Mouse (Mus musculus) hindbrain, postnatal 0 days (tissue): ENCODE measurements at regions not wholly inside any gene's neighbourhood (a gene's known extent, or its start where the extent isn't known, plus 50 kb on each side); places are given as distances from the start of the nearest gene placed in this dataset.

ENCODE experiments used
- ATAC-seq: fragments of 200-750 bp; cut with Nextera tagmentation; 2 replicates; pipeline ENCODE4 v1.8.0; 2017; ENCODE audit warnings: mild to moderate bottlenecking, moderate TSS enrichment, moderate library complexity
- DNase-seq: peaks from one replicate; pipeline ENCODE4 v3.0.0-alpha.2; 2015; ENCODE audit warnings: low spot score
- H3K27ac ChIP-seq: fragments of 300-500 bp; sonication (generic); 2 replicates; pipeline ENCODE4 v1.5.1; 2014; ENCODE audit warnings: mild to moderate bottlenecking
- H3K27me3 ChIP-seq: fragments of 300-500 bp; sonication (generic); 2 replicates; pipeline ENCODE4 v1.6.1; 2014; ENCODE audit warnings: low read length, mixed read lengths; ENCODE audit not compliant: insufficient read depth
- H3K36me3 ChIP-seq: fragments of 300-500 bp; sonication (generic); 2 replicates; pipeline ENCODE4 v1.6.1; 2014; ENCODE audit warnings: low read length, mixed read lengths; ENCODE audit not compliant: insufficient read depth
- H3K4me1 ChIP-seq: fragments of 300-500 bp; sonication (generic); 2 replicates; pipeline ENCODE4 v1.6.1; 2014; ENCODE audit warnings: antibody characterized with exemption, low read length, mixed read lengths; ENCODE audit not compliant: insufficient read depth
- H3K4me2 ChIP-seq: fragments of 300-500 bp; sonication (generic); 2 replicates; pipeline ENCODE4 v1.6.1; 2014; ENCODE audit warnings: low read depth, mild to moderate bottlenecking, low read length, moderate library complexity, mixed read lengths
- H3K4me3 ChIP-seq: fragments of 300-500 bp; sonication (generic); 2 replicates; pipeline ENCODE4 v1.5.1; 2014; ENCODE audit warnings: low read length
- H3K9ac ChIP-seq: fragments of 300-500 bp; sonication (generic); replicated peaks from 2 replicates; pipeline ENCODE4 v1.6.1; 2014; ENCODE audit warnings: mild to moderate bottlenecking, low read length, moderate library complexity, mixed read lengths
- H3K9me3 ChIP-seq: fragments of 300-500 bp; sonication (generic); 2 replicates; pipeline ENCODE4 v1.6.1; 2016; ENCODE audit warnings: low read length, mixed read lengths
- CTCF ChIP-seq: IDR thresholded peaks from 2 replicates; pipeline ENCODE4 v1.5.1; 2016; ENCODE audit warnings: antibody characterized with exemption, control low read depth, low read depth
- WGBS: fragments of 180-500 bp; shearing (Covaris S2); extraction: QIAGEN DNeasy Blood & Tissue Kit; methylation state at CpG from one replicate; pipeline ENCODE4 v1.1.7; 2014; 5-methylcytosine and 5-hydroxymethylcytosine counted together

DNA sequence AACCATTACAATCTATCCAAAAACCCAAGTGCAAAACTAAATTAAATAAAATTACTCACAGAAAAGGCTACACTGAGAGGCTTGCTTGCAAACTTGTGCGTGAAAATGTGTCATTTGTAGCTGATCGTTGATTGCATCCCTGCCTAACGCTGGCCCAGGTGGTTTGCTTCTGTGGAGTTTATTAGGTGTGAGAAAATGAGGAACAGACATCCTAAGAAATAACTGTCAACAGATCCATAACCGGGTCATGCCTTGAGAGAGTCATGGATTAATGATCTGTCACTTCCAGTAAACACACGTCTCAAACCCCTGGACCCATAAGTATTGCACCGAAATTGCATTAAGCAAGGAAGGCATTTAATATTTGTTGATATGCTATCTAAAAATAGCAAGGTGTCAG lies 73.4 kb upstream of the Tmem18 start:
- TF ChIP-seq CTCF, result no peak
- ATAC-seq, result no peak
- H3K9me3 ChIP-seq, result no peaks in the 10 kb centered on the region
- WGBS, result 77% methylated on average over 6 of the region's 6 CpGs
- peak; percentile 8 for DNase-seq
- H3K4me2 ChIP-seq, result no peak overlapping the region
- no peak overlapping the region for H3K9ac ChIP-seq
- no peak overlapping the region for H3K4me3 ChIP-seq
- H3K27me3 ChIP-seq, result no peaks in the 10 kb centered on the region
- H3K4me1 ChIP-seq, result no peaks in the 10 kb centered on the region
- H3K27ac ChIP-seq, result no peak overlapping the region
- H3K36me3 ChIP-seq, result no peaks in the 10 kb centered on the region

DNA sequence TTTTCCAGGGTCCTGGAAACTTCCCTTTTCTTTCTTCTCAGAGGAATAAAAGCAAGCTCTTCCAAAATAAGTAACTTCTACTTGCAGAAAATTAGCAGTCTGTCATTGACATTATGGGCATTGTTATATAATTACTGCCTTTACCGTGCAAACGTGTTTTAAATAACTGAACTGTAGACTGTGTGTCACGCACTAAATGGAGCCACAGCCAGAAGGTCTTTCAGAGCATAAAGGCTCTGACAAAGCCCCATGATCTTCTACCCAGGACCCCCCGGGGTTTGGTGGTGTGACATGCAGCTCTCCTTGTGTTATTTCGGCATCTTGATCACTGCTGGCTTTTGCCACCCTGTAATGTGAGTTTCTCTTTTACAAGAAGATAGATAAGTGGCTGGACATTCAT lies 100.9 kb upstream of the Tmem18 start:
- no peak for DNase-seq
- no peak overlapping the region for H3K9ac ChIP-seq
- H3K4me3 ChIP-seq, result no peak overlapping the region
- no peaks in the 10 kb centered on the region for H3K4me1 ChIP-seq
- WGBS, result 26% methylated on average over 5 of the region's 5 CpGs
- ATAC-seq, result no peak
- no peak overlapping the region for H3K4me2 ChIP-seq
- H3K9me3 ChIP-seq, result no peaks in the 10 kb centered on the region
- no peak for TF ChIP-seq CTCF
- H3K36me3 ChIP-seq, result no peaks in the 10 kb centered on the region
- no peaks in the 10 kb centered on the region for H3K27me3 ChIP-seq
- H3K27ac ChIP-seq, result no peak overlapping the region

DNA sequence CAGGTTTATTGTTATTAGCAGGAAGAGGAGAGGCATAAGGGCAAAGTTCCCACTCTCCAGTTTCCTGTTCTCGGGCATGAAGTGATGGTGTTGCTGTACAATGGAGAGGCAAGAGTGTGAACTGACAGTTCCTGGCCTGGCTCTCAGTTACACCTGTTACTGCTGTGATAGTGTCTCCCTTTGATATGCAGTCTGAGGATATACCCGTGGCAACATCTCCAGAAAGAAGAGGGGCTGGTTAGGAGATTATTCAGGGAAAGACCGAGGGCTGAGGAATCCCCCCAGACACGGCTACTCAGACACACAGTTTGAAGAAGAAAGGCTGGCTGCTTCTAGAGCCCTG lies 100.3 kb upstream of the Sntg2 start:
- Histone ChIP-seq H3K36me3 (no peaks in the 10 kb centered on the region), H3K9ac (no peak overlapping the region), H3K4me2 (no peak overlapping the region), H3K4me1 (no peaks in the 10 kb centered on the region), H3K27me3 (no peaks in the 10 kb centered on the region), H3K9me3 (no peaks in the 10 kb centered on the region), H3K4me3 (no peak overlapping the region), H3K27ac (no peak overlapping the region)
- TF ChIP-seq CTCF, result no peak
- DNase-seq (no peak), ATAC-seq (no peak)
- WGBS, result 61% methylated on average over 4 of the region's 4 CpGs

DNA sequence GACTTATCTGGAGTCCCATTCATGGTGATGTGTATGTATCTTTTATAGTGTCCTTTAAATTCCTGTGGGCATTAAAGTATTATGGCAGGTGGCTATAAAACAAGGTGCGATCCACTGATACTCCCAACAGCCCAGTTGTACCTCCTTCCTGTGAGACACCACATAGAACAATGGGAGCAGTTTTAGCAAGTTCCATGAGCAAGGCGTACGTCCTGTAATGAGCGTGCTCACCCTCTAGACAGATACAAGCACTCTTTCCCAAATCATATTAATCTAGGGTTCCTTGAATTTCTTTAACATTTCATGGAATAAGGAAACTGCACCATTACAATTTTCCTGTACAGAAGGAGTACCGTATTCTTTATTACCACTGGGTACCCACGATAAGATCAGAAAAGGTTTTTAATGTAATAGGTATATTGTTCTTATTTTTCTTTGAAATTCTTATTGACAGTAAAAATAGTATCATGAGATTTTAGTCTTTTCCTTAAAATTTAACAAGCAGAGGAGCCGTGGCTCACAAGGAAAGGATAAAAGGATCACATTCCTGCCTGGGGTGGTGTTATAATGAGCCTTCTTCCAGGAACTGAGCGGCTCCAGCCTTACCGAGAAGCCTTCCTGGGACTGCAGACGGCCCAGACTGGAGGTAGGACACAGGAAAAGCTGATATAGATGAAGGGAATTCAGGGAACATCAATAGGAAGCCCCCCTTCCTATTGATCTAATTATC lies 99.7 kb upstream of the Sntg2 start:
- Histone ChIP-seq H3K9me3 (no peaks in the 10 kb centered on the region), H3K4me2 (no peak overlapping the region), H3K4me1 (no peaks in the 10 kb centered on the region), H3K9ac (no peak overlapping the region), H3K4me3 (no peak overlapping the region), H3K27ac (no peak overlapping the region), H3K36me3 (no peaks in the 10 kb centered on the region), H3K27me3 (no peaks in the 10 kb centered on the region)
- no peak for TF ChIP-seq CTCF
- ATAC-seq (no peak), DNase-seq (no peak)
- WGBS, result 77% methylated on average over 10 of the region's 10 CpGs

DNA sequence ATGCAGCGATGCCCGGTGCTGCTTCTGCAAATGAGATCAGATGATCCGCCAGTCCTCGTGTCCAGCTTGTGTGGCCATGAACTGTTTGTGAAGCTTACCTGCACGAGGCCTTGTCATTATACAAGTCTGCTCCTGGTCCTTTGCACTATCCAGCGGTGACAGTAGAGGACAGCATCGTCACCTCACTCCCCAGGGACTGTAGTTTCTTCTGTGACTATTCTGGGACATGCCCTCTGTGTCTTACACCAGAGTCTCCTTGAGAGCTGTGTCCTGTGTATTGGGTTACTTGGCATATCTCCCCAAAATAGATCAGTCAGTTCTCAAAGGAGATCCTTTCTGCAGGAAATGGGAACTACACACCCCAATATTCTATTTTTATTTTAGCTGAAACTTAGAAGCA lies 94.0 kb upstream of the Sntg2 start:
- H3K9me3 ChIP-seq, result no peaks in the 10 kb centered on the region
- no peak overlapping the region for H3K4me2 ChIP-seq
- no peak overlapping the region for H3K4me3 ChIP-seq
- no peaks in the 10 kb centered on the region for H3K4me1 ChIP-seq
- H3K36me3 ChIP-seq, result no peaks in the 10 kb centered on the region
- ATAC-seq (no peak), DNase-seq (no peak)
- H3K9ac ChIP-seq, result no peak overlapping the region
- 68% methylated on average over 7 of the region's 7 CpGs for WGBS
- no peak for TF ChIP-seq CTCF
- no peaks in the 10 kb centered on the region for H3K27me3 ChIP-seq
- no peak overlapping the region for H3K27ac ChIP-seq

DNA sequence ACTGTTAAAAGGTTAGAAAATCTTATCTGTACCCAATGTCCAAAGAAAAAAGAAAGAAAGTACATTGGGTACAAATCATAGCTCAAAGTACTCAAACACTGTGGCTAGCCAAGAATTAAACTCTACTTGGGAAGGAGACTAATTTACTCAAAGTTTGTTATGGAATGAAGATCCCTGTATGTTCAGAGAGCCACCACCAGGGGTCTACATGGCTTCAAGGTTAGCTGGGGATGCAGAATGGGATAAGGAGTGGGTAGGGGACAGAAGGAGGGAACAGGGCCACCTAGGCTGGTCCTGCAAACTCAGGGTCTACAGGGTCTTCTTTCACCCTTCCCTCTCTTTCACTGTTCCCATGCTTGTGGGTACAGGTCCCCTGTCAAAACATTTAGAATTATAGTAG lies 77.4 kb upstream of the Sntg2 start:
- no peaks in the 10 kb centered on the region for H3K4me1 ChIP-seq
- DNase-seq (peak; percentile 11), ATAC-seq (no peak)
- H3K4me3 ChIP-seq, result no peak overlapping the region
- no peak overlapping the region for H3K27ac ChIP-seq
- H3K4me2 ChIP-seq, result no peak overlapping the region
- no peaks in the 10 kb centered on the region for H3K36me3 ChIP-seq
- no peak overlapping the region for H3K9ac ChIP-seq
- H3K9me3 ChIP-seq, result no peaks in the 10 kb centered on the region
- no peaks in the 10 kb centered on the region for H3K27me3 ChIP-seq
- TF ChIP-seq CTCF, result peak; percentile 52

DNA sequence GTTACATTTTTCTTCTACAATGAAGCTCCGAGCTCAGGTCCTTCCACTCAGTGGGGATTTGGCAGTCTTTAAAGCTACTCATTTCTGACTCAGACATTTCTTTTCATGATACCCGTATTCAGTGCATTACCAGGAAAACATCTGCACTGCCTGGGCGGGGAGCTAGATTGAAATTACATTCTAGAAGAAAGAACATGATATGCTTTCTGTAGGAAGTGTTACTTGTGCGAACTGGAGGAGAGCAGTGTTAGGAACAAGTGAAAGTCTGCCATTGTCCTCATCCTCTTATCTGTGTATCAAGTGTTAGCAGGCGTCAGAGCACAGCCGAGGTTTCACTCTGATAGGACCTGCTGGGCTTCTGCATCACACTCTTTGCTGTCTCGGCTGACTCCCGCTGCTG lies 61.7 kb upstream of the Sntg2 start:
- no peaks in the 10 kb centered on the region for H3K36me3 ChIP-seq
- no peak overlapping the region for H3K4me2 ChIP-seq
- ATAC-seq, result no peak
- no peak overlapping the region for H3K4me3 ChIP-seq
- no peaks in the 10 kb centered on the region for H3K9me3 ChIP-seq
- peak; percentile 15 for DNase-seq
- no peak for TF ChIP-seq CTCF
- no peaks in the 10 kb centered on the region for H3K4me1 ChIP-seq
- no peak overlapping the region for H3K27ac ChIP-seq
- WGBS, result 70% methylated on average over 8 of the region's 8 CpGs
- no peak overlapping the region for H3K9ac ChIP-seq
- no peaks in the 10 kb centered on the region for H3K27me3 ChIP-seq
